Mouse (Mus musculus) megakaryocyte, embryonic 14.5 days (primary cell): Measurements from ENCODE around the gene Hdac1. TPM values are rescaled to one million over a fixed set of nuclear protein-coding genes. Genes with fewer than 3 reads are reported as not detected.
A peak's percentile ranks its signal among the peaks of the same experiment; 100 is the strongest.

Source experiments
- H3K27me3 ChIP-seq: replicated peaks from 2 replicates; pipeline ENCODE3; 2012; ENCODE audit warnings: inconsistent platforms
- H3K36me3 ChIP-seq: replicated peaks from 2 replicates; pipeline ENCODE3; 2012; ENCODE audit warnings: low read length, inconsistent platforms, mixed read lengths
- H3K4me1 ChIP-seq: 2 replicates; pipeline ENCODE4 v1.6.1; 2012; ENCODE audit warnings: inconsistent platforms
- H3K4me3 ChIP-seq: replicated peaks from 2 replicates; pipeline ENCODE3; 2012; ENCODE audit warnings: moderate library complexity, mild to moderate bottlenecking, inconsistent platforms
- H3K9me3 ChIP-seq: 2 replicates; pipeline ENCODE4 v1.6.1; 2012; ENCODE audit warnings: inconsistent platforms
- FLI1 ChIP-seq: IDR thresholded peaks from 2 replicates; pipeline ENCODE4 v1.6.1; 2012; ENCODE audit warnings: low read length, inconsistent platforms, mixed read lengths
- GATA1 ChIP-seq: IDR thresholded peaks from 3 replicates; pipeline ENCODE4 v1.6.1; 2012; ENCODE audit warnings: mixed read lengths, low read length, inconsistent platforms, borderline replicate concordance
- polyA plus RNA-seq: library from polyadenylated mRNA; stranded (reverse); fragments of >175 nt; gene quantifications from 2 replicates; pipeline ENCODE4 v1.2.3, GENCODE M21; 2012; ENCODE audit warnings: low replicate concordance; ENCODE audit not compliant: insufficient read depth

Gene Hdac1
- polyA plus RNA-seq, 1 experiment = 38.0 TPM

DNA sequence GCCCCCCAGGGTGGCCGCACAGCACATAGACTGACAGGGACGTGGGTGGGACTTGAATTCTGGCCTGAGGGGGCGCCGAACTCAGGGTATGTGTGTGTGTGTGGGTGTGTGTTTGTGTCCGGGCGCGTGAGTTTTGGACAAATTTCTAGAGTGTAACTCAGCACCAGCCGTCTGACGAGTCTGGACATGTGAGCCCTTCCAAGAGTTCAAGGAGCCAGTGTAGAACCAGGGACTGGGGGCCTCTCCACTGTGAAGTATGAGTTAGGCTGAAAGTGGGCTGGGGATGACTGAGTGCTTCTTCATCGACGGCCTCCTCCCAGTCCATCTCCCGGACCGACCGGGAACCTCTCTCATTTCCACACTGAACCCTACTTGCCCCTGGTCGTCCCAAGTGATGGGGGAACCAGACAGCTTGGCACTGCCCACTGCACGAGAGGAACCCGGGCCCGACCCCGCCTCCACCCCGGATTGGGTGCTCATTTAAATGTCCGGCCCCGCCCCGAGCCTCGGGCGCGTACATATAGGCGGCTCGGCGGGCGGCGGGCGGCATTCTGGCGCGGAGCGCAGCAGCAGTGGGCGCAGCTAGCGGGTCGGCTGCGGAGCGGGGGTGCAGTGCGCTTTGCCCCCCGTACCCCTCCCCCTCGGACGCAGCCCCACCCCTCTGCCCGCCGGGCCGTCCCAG lies 29.3 kb downstream of the Hdac1 start, which contains the start of gene Marcksl1:
Gene Marcksl1, plus strand, starts transcription at position 496 of the 682 bp plus-strand sequence.
- peaks cover 21% of the 10 kb centered on the region for H3K36me3 ChIP-seq
- no peak for TF ChIP-seq GATA1
- no peak for TF ChIP-seq FLI1
- H3K4me3 ChIP-seq = peak within 1 kb of the TSS; percentile 91
- peaks cover 56% of the 10 kb centered on the region for H3K27me3 ChIP-seq
- H3K9me3 ChIP-seq = no peaks in the 10 kb centered on the region
- H3K4me1 ChIP-seq = peaks cover 23% of the 10 kb centered on the region

DNA sequence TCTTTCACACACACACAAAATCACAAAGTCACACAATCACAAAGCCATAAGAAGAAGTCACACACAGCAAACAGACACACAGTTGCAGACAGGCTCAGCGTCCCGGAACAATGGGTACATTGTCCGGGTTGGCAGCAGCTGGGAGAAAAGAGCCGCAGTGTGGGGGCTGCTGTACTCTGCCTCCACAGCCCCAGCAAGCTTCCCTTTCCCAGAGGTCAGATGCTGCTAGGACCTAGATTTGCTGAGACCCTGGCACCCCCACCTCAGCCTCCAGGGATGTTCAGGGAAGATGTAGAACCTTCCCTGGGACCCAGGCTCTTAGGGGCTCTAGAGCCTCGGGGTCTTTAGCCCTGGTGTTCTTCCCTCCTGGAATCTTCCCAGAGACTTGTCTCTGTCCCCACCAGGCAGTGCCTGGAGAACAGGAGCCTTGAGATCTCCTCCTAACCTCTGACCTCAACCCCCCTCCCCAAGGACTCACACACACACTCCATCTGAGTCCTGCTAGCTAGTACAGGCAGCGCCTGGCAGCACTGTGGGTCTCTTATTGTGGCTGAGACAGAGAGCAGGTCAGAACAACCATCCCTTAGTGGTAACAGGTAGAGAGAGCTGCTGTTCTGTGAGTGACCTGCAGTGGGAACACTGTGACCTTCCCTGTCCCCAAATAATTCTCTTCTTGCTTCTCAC lies 31.0 kb downstream of the Hdac1 start:
- peaks cover 4% of the 10 kb centered on the region for H3K36me3 ChIP-seq
- peaks cover 68% of the 10 kb centered on the region for H3K27me3 ChIP-seq
- no peak overlapping the region for H3K4me3 ChIP-seq
- H3K9me3 ChIP-seq = no peaks in the 10 kb centered on the region
- peaks cover 27% of the 10 kb centered on the region for H3K4me1 ChIP-seq
- TF ChIP-seq GATA1 = no peak
- no peak for TF ChIP-seq FLI1

DNA sequence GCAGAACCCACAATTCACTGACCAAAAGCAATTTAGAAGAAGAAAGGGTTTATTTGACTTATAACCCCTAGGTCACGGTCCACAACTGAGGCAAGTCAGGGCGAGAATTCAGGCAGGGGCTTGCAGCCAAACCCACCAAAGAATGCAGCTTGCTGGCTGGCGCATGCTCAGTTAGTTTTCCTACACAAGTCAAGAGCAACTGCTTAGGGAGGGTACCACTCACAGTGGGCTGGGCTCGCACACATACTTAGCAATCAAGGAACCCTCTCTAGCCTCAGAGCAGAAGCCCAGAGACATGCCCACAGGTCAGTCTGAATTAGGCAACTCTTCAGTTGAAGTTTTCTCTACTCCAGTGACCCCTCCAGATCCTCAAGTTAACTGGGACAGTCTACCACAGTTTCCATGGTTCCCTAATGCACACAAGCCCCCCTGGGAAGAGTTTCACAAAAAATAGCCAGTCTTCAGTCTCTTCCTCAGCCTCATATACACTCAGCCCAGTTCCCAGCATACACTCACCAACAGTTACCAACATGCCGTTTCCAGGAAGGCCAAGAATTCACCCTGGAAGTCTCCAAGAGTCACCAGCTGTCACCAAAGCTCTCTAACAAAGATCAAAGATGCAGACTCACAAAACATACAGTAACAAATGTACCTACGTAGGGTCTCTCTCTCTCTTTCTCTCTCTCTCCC lies 31.6 kb downstream of the Hdac1 start:
- TF ChIP-seq GATA1 = no peak
- no peak for TF ChIP-seq FLI1
- no peak overlapping the region for H3K4me3 ChIP-seq
- peaks cover 1% of the 10 kb centered on the region for H3K36me3 ChIP-seq
- peaks cover 27% of the 10 kb centered on the region for H3K4me1 ChIP-seq
- peaks cover 70% of the 10 kb centered on the region for H3K27me3 ChIP-seq
- no peaks in the 10 kb centered on the region for H3K9me3 ChIP-seq

DNA sequence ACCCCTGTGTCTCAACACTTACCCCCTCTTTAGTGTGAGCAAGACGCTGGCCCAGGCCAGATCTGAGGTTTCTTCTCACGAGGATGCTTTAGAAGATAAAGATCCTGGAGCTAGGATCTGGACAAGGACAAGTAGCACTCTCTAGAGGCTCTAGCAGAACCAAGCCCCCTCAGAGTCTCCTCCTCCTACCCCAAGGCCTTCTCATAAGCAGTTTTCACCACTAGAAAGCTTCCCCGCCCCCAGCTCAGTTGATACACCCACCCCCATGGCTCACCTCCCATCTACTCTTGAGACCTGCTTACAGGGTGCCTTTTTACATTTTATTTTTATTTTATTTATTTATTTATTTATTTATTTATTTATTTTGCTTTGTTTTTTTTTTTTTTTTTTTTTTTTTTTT lies 32.9 kb downstream of the Hdac1 start:
- Histone ChIP-seq H3K27me3 (peaks cover 76% of the 10 kb centered on the region), H3K36me3 (no peaks in the 10 kb centered on the region), H3K4me3 (no peak overlapping the region), H3K9me3 (no peaks in the 10 kb centered on the region), H3K4me1 (peaks cover 32% of the 10 kb centered on the region)
- no peak for TF ChIP-seq GATA1
- TF ChIP-seq FLI1 = no peak

DNA sequence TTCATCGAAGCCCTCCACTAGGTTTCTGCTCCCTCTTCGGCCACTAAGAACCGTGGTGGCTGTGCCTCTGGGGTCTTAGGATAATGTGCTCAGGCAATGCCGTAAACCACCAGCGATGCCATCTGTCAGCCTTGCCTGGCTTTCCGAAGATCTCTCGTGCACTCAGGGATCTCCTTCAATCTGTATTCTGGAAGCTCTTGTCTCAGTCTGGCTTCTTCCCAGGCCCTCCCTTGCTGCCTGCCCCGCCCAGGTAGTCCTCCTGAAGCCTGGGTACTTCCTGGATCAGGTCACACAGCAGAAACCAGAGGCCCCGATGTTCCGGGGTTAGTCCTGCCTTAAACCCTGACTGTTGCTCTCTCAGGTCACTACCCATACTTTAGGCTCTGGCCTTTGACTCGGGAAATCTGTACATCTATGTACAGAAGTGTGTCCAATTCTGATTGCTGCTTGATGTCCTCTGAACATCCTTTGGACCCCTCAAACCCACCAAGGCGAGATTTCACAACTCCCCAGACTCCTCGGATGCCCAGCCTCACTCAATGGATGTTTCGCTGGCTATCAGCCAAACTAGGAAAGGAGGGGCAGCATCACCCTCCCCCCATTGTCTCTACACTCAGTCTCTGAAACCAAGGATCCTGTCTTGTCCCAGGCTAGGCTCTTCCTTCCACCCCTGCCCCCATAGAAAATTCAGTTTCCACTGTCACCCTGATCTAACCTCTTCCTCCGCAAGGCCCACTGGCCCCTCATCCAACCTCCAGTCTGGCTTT lies 33.5 kb downstream of the Hdac1 start:
- Histone ChIP-seq H3K36me3 (no peaks in the 10 kb centered on the region), H3K27me3 (peaks cover 70% of the 10 kb centered on the region), H3K9me3 (no peaks in the 10 kb centered on the region), H3K4me1 (peaks cover 32% of the 10 kb centered on the region), H3K4me3 (no peak overlapping the region)
- TF ChIP-seq GATA1 (no peak), FLI1 (no peak)

DNA sequence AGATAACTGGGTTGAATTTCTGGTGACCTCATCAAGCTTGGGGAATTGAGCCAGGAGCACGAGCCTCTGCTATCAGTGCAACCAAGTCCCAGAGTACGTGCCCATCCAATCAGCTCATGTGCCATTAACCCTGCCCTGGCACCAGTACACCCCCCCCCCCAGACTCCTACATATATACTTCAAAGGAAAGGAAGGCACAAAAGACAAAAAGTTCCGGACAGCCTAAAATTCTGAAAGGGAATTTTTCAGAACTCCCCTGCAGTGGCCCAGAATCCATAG lies 34.3 kb downstream of the Hdac1 start:
- no peak overlapping the region for H3K4me3 ChIP-seq
- peaks cover 62% of the 10 kb centered on the region for H3K27me3 ChIP-seq
- peaks cover 32% of the 10 kb centered on the region for H3K4me1 ChIP-seq
- no peaks in the 10 kb centered on the region for H3K36me3 ChIP-seq
- H3K9me3 ChIP-seq = no peaks in the 10 kb centered on the region
- TF ChIP-seq GATA1 (no peak), FLI1 (no peak)

DNA sequence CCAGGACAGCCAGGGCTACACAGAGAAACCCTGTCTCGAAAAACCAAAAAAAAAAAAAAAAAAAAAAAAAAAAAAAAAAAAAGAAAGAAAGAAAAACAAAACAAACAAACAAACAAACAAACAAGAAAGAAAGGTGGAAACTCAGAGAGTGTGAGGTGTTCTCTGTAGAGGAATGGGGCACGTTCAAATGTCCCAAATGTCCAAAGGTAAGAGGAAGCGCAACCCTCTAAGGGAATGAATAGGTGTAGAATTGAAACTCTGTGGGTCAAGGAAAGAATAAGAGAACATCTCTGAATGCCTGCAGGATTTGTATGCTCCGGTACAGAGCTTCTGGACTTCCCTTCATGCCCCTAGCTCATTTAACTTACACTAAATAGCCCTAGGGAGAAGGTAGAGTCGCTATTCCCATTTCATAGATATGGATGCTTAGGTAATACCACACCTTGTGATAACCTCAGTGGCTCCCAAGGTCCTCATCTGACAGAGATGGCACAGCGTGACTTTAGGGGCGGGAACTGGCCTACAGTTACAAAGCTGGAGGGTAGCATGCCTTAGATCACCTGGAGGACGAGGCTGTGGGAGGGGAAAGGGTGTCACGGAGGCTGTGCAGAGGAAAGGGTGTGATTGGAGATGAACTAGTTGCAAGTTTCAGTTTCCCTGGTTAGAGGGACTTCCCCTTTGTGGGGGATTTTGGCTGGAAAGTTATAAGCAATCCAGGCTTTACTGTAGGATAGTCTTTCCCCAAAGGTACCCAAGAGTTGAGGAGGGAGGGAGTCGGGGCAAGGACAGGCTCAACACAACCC lies 34.9 kb downstream of the Hdac1 start:
- Histone ChIP-seq H3K4me1 (peaks cover 35% of the 10 kb centered on the region), H3K36me3 (no peaks in the 10 kb centered on the region), H3K4me3 (peak overlapping the region; percentile 74), H3K9me3 (no peaks in the 10 kb centered on the region), H3K27me3 (peaks cover 58% of the 10 kb centered on the region)
- TF ChIP-seq FLI1 (no peak), GATA1 (no peak)

DNA sequence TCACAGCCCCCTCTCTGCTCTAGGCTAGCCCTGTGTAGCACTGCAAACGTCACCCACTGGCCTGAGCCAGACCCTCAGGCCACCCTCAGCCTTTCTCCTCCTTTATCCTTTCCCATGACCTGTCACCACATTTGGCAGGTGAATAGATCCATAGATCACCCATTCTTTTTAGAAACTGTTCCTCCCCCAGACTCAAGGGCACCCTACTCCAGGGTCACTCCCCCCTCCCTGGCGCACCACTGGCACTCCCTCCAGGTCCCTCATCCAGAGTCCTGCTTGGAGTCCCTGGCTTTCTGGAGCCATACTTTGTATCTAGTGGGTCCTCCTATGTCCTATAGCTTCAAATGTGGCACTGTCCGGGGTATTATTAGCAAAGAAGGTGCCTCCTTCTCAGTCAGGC lies 37.0 kb downstream of the Hdac1 start:
- no peaks in the 10 kb centered on the region for H3K36me3 ChIP-seq
- no peak for TF ChIP-seq FLI1
- no peak for TF ChIP-seq GATA1
- H3K4me1 ChIP-seq = peaks cover 55% of the 10 kb centered on the region
- no peaks in the 10 kb centered on the region for H3K9me3 ChIP-seq
- H3K4me3 ChIP-seq = no peak overlapping the region
- H3K27me3 ChIP-seq = peaks cover 40% of the 10 kb centered on the region

DNA sequence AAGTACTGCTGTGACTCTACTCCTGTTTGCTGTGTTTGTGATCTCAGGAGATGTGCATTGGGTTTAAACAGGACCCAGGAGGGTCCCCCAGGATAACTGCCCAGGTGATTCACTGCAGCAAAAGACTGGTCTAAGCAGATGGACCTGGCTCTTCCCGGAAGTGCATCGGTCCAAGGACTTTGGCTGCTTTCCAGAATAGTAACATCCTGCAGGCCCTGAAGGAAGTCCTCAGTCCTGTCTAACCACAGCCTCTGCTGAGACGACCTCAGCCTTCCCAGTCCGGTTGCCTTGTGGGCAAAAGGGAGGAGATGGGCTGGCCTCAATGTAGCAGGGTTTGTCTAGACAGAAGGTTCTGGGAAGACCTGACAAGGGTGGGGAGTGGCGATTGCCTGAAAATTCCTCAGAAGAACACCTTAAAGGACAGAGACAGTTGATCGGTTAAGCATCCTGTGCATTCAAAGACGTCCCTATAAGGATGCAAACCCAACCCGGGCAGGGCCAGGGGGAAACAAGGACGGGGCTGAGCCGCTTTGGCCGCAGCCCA lies 39.5 kb downstream of the Hdac1 start:
- H3K36me3 ChIP-seq = no peaks in the 10 kb centered on the region
- peaks cover 69% of the 10 kb centered on the region for H3K4me1 ChIP-seq
- no peak for TF ChIP-seq GATA1
- no peak for TF ChIP-seq FLI1
- H3K4me3 ChIP-seq = peak overlapping the region; percentile 51
- H3K27me3 ChIP-seq = peaks cover 35% of the 10 kb centered on the region
- H3K9me3 ChIP-seq = no peaks in the 10 kb centered on the region
